Mouse (Mus musculus): ENCODE data around the gene Ptprn2. TPM values are rescaled to one million over a fixed set of nuclear protein-coding genes. Genes with fewer than 3 reads are reported as not detected.

Gene Ptprn2
- polyA plus RNA-seq, 1 experiment from 2014 or later: 0.14 TPM

DNA sequence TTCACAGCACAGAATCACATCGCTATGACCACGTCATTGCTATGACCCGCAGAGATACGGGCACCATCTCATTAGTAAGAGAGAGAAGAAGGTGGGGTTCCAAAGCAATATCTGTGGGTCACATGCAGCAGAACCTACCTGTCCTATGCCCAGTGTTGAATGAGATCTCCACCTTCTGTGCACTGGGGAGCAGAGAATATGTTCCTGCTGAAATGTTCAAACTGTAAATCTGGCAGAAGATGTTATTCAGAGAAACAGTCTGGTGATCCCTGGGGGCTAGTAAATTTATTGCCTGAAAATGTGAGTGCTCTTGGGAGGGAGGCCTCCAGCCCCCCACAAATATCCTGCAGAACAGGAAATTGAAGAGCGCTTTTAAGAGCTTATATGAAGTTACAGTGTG, 490.0 kb downstream of the Ptprn2 start:
- Histone ChIP-seq H3K36me3 (replicated peaks; ENCODE audit: insufficient read depth, low read length) (no peaks in the 10 kb centered on the region), H3K4me3 (ENCODE audit: low read depth, low read length) (no peak overlapping the region), H3K9ac (replicated peaks) (no peak overlapping the region), H3K9me3 (ENCODE audit: low read length) (no peaks in the 10 kb centered on the region), H3K27ac (ENCODE audit: low read depth) (no peak overlapping the region), H3K27me3 (ENCODE audit: insufficient read depth, low read length) (no peaks in the 10 kb centered on the region), H3K4me2 (ENCODE audit: low read depth, low read length) (no peak overlapping the region), H3K4me1 (ENCODE audit: insufficient read depth) (no peaks in the 10 kb centered on the region)
- WGBS (ENCODE audit: insufficient replicate concordance): 81% methylated on average over 5 of the region's 5 CpGs
- ATAC-seq (no peak), DNase-seq (no peak)
- TF ChIP-seq EP300 (IDR thresholded peaks at IDR 0.05; ENCODE audit: low read depth) (no peak), CTCF (IDR thresholded peaks at IDR 0.05; ENCODE audit: low read depth) (no peak)

DNA sequence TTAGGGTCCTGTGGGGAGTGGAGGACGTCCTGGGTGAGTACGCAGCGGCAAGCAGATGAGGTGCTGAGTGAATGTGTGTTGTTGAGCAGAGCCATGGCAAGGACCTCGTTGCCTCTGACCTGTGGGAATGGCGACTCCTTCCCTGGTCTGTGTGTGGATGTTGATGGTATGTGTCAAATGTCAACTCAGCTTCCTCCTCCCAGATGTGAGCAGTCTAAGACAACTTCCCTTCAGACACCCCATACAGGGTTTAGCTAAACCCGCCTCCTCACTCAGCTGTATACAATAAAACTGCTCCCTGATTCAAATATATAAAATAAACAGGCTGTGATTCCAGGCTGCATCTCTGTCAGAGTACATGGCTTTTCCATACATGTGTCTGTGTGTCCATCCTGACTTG, 491.5 kb downstream of the Ptprn2 start:
- no peaks in the 10 kb centered on the region for H3K27me3 ChIP-seq (ENCODE audit: insufficient read depth, low read length)
- no peak for ATAC-seq
- no peak for DNase-seq

DNA sequence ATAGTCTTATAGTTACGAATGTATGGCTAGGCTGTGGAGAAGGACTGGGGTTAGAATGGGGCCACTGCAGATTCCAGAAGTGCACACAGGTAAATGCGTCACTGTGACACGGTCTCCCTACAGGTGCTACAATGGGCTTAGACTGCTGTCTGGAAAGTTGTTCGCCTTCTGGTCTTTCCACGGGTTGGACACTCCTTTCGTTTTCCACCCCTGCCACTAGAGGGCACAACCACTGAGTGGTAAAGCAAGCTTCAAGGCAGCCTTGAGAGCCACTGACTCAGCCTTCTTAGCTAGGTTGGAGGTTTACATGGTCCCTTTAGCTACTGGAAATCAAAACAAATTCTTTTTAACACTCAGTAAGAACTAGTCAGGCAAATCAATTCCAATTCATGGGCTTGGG, 492.7 kb downstream of the Ptprn2 start:
- ATAC-seq: no peak
- H3K36me3 ChIP-seq (replicated peaks; ENCODE audit: insufficient read depth, low read length): no peaks in the 10 kb centered on the region
- no peaks in the 10 kb centered on the region for H3K27me3 ChIP-seq (ENCODE audit: insufficient read depth, low read length)
- 73% methylated on average over 6 of the region's 6 CpGs for WGBS (ENCODE audit: insufficient replicate concordance)
- TF ChIP-seq EP300 (IDR thresholded peaks at IDR 0.05; ENCODE audit: low read depth) (no peak), CTCF (IDR thresholded peaks at IDR 0.05; ENCODE audit: low read depth) (peak; percentile 35; the same call in 1 of the 2 replicates)
- no peak overlapping the region for H3K4me3 ChIP-seq (ENCODE audit: low read depth, low read length)
- H3K27ac ChIP-seq (ENCODE audit: low read depth): no peak overlapping the region
- DNase-seq: no peak
- H3K4me2 ChIP-seq (ENCODE audit: low read depth, low read length): no peak overlapping the region
- H3K9ac ChIP-seq (replicated peaks): no peak overlapping the region
- H3K9me3 ChIP-seq (ENCODE audit: low read length): no peaks in the 10 kb centered on the region
- H3K4me1 ChIP-seq (ENCODE audit: insufficient read depth): no peaks in the 10 kb centered on the region

More for the DNA sequence above, 491.5 kb downstream of the Ptprn2 start:
- no peak overlapping the region for H3K27ac ChIP-seq (ENCODE audit: low read depth)
- no peak overlapping the region for H3K4me2 ChIP-seq (ENCODE audit: low read depth, low read length)
- no peak overlapping the region for H3K4me3 ChIP-seq (ENCODE audit: low read depth, low read length)
- no peak overlapping the region for H3K9ac ChIP-seq (replicated peaks)
- TF ChIP-seq EP300 (IDR thresholded peaks at IDR 0.05; ENCODE audit: low read depth) (no peak), CTCF (IDR thresholded peaks at IDR 0.05; ENCODE audit: low read depth) (no peak)
- no peaks in the 10 kb centered on the region for H3K4me1 ChIP-seq (ENCODE audit: insufficient read depth)
- no peaks in the 10 kb centered on the region for H3K9me3 ChIP-seq (ENCODE audit: low read length)
- no peaks in the 10 kb centered on the region for H3K36me3 ChIP-seq (replicated peaks; ENCODE audit: insufficient read depth, low read length)
- WGBS (ENCODE audit: insufficient replicate concordance): 68% methylated on average over 6 of the region's 6 CpGs

DNA sequence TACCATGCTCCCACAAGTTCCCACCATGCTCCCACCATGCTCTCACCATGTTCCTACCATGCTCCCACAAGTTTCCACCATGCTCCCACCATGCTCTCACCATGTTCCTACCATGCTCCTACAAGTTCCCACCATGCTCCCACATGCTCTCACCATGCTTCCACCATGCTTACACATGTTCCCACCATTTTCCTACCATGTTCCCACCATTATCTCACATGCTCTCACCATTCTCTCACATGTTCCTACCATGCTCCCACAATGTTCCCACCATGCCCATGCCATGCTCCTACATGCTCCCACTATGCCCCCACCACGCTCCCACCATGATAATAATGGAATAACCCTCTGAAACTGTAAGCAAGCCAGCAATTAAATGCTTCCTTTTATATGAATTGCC, 495.8 kb downstream of the Ptprn2 start:
- TF ChIP-seq EP300 (IDR thresholded peaks at IDR 0.05; ENCODE audit: low read depth): no peak
- TF ChIP-seq CTCF (IDR thresholded peaks at IDR 0.05; ENCODE audit: low read depth): no peak
- 57% methylated on average over 1 of the region's 1 CpGs for WGBS (ENCODE audit: insufficient replicate concordance)
- Histone ChIP-seq H3K27me3 (ENCODE audit: insufficient read depth, low read length) (no peaks in the 10 kb centered on the region), H3K27ac (ENCODE audit: low read depth) (no peak overlapping the region), H3K4me1 (ENCODE audit: insufficient read depth) (no peaks in the 10 kb centered on the region), H3K9ac (replicated peaks) (no peak overlapping the region), H3K36me3 (replicated peaks; ENCODE audit: insufficient read depth, low read length) (no peaks in the 10 kb centered on the region), H3K4me3 (ENCODE audit: low read depth, low read length) (no peak overlapping the region), H3K4me2 (ENCODE audit: low read depth, low read length) (no peak overlapping the region), H3K9me3 (ENCODE audit: low read length) (no peaks in the 10 kb centered on the region)
- DNase-seq: no peak
- no peak for ATAC-seq

DNA sequence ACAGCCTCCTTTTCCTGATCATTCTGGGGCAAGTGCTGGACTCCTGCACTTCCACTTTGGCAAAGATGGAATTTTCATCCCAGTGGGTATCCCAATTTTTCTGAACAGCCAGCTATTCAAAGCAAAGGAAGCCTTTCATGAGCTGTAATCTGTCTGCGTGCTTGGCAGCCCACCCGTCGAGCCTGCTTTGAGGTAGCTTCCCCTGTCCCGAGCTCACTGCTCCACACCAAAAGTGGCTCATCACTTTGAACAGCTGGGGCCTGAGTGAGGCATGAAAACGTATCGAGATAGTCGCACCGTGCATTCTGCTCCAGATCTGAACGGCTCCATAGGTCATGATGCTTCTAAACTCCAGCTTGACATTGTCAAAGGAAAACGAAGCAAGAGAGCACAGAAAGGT, 503.6 kb downstream of the Ptprn2 start:
- WGBS (ENCODE audit: insufficient replicate concordance): 72% methylated on average over 10 of the region's 10 CpGs
- TF ChIP-seq CTCF (IDR thresholded peaks at IDR 0.05; ENCODE audit: low read depth): no peak
- TF ChIP-seq EP300 (IDR thresholded peaks at IDR 0.05; ENCODE audit: low read depth): no peak
- no peak for DNase-seq
- Histone ChIP-seq H3K27me3 (ENCODE audit: insufficient read depth, low read length) (no peaks in the 10 kb centered on the region), H3K4me3 (ENCODE audit: low read depth, low read length) (no peak overlapping the region), H3K9me3 (ENCODE audit: low read length) (no peaks in the 10 kb centered on the region), H3K9ac (replicated peaks) (no peak overlapping the region), H3K27ac (ENCODE audit: low read depth) (no peak overlapping the region), H3K4me2 (ENCODE audit: low read depth, low read length) (no peak overlapping the region), H3K4me1 (ENCODE audit: insufficient read depth) (no peaks in the 10 kb centered on the region), H3K36me3 (replicated peaks; ENCODE audit: insufficient read depth, low read length) (no peaks in the 10 kb centered on the region)
- ATAC-seq: no peak

DNA sequence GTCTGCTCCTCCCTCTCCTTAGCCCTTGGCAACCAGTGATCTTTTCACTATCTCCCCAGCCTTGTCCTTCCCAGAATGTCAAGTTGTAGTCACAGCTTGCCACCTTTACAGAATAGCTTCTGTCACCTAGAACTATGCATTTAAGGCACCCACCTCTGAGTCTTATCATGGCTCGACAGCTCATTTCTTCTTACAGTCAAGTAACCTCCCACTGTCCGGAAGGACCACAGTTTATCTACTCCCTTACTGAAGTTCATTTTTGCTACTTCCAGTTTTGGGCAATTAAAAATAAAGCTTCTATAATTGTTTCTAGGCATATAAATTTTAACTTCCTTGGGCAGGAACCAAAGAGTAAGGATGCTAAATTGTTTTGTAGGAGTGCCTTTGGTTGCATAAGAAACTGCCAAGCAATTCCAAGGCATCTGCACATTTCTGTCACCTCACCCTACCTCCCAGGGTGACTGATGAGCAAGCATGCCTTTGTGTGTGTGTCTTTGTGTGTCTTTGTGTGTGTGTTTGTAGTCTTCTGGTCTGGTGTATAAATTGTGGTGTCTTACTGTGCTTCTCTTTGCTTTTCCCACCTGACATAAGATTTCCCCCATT, 516.1 kb downstream of the Ptprn2 start:
- Histone ChIP-seq H3K9me3 (ENCODE audit: low read length) (no peaks in the 10 kb centered on the region), H3K36me3 (replicated peaks; ENCODE audit: insufficient read depth, low read length) (no peaks in the 10 kb centered on the region), H3K27ac (ENCODE audit: low read depth) (no peak overlapping the region), H3K4me3 (ENCODE audit: low read depth, low read length) (no peak overlapping the region), H3K9ac (replicated peaks) (no peak overlapping the region), H3K4me1 (ENCODE audit: insufficient read depth) (no peaks in the 10 kb centered on the region), H3K27me3 (ENCODE audit: insufficient read depth, low read length) (no peaks in the 10 kb centered on the region), H3K4me2 (ENCODE audit: low read depth, low read length) (no peak overlapping the region)
- ATAC-seq: no peak
- no peak for TF ChIP-seq EP300 (IDR thresholded peaks at IDR 0.05; ENCODE audit: low read depth)
- TF ChIP-seq CTCF (IDR thresholded peaks at IDR 0.05; ENCODE audit: low read depth): no peak
- DNase-seq: no peak
- WGBS (ENCODE audit: insufficient replicate concordance): 69% methylated on average over 2 of the region's 2 CpGs

Measured in liver, postnatal 0 days (tissue).